Mouse (Mus musculus): ENCODE data around the gene C2cd2. TPM values are rescaled to one million over a fixed set of nuclear protein-coding genes. Genes with fewer than 3 reads are reported as not detected.

C2cd2 gene
- polyA plus RNA-seq, 1 experiment = 26.0 TPM

DNA sequence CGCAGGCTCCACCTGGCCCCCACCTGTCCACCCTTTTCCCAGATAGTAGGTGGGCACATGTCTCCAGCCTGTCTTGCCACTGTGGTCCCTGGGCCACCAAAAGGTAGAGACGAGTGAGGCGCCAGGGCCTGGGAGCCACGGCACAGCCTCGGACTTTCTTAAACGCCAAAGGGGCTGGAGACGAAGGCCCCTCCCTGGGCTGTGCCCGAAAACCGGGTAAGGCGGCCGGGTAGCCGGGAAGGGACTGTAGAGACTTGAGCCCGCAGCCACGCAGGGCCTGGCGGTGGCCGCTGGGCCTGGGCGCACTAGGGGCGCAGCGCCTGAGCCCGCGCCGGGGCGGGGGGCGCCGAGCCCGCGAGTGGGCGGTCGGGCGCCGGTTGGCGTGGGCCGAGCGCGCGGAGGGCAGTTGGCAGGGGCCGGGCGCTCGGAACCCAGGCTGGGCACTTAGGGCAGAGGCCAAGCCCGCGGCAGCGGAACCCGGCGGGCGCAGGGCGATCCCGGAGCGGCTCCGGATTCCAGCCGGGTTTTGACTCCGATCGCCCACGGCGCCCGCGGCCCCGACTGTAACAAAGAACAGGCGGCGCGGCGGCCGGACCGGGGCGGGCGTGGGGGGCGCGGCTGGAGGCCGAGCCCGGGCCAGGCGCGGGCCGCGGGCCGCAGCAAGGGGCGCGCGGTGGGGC lies 111.2 kb downstream of the C2cd2 start:
- no peaks in the 10 kb centered on the region for H3K36me3 ChIP-seq (ENCODE audit: control insufficient read depth, insufficient read depth, low read length)
- H3K4me1 ChIP-seq (ENCODE audit: control insufficient read depth, insufficient read depth, low read length) = no peaks in the 10 kb centered on the region
- TF ChIP-seq CTCF (conservative IDR thresholded peaks at IDR 0.05; ENCODE audit: insufficient read depth, insufficient read length, low read depth, low read length) (no peak), POLR2A (IDR thresholded peaks at IDR 0.05; ENCODE audit: low read depth, low read length) (no peak)
- peak; percentile 92 for DNase-seq
- H3K27ac ChIP-seq (ENCODE audit: insufficient read depth, low read depth, low read length) = peak overlapping the region; percentile 88
- whole genome bisulfite sequencing = under 1% methylated on average over 76 of the region's 77 CpGs
- no peaks in the 10 kb centered on the region for H3K27me3 ChIP-seq (replicated peaks; ENCODE audit: control insufficient read depth, insufficient read depth, low read length)
- peak overlapping the region; percentile 91 for H3K4me3 ChIP-seq (ENCODE audit: insufficient read depth, low read depth, low read length)

- peak overlapping the region; percentile 91 for H3K4me3 ChIP-seq (ENCODE audit: insufficient read depth, low read depth, low read length)
- H3K27me3 ChIP-seq (replicated peaks; ENCODE audit: control insufficient read depth, insufficient read depth, low read length) = no peaks in the 10 kb centered on the region
- no peak for TF ChIP-seq POLR2A (IDR thresholded peaks at IDR 0.05; ENCODE audit: low read depth, low read length)
- TF ChIP-seq CTCF (conservative IDR thresholded peaks at IDR 0.05; ENCODE audit: insufficient read depth, insufficient read length, low read depth, low read length) = no peak
- H3K36me3 ChIP-seq (ENCODE audit: control insufficient read depth, insufficient read depth, low read length) = no peaks in the 10 kb centered on the region
- no peaks in the 10 kb centered on the region for H3K4me1 ChIP-seq (ENCODE audit: control insufficient read depth, insufficient read depth, low read length)
- WGBS = 1% methylated on average over 11 of the region's 11 CpGs
- no peak for DNase-seq
- H3K27ac ChIP-seq (ENCODE audit: insufficient read depth, low read depth, low read length) = peak overlapping the region; percentile 88
Measured at GRCm38 (mm10) chr16:97850667-97851060, 111.7 kb downstream of the C2cd2 start.

GRCm38 (mm10) chr16:97848832-97849231 lies 113.6 kb downstream of the C2cd2 start:
- no peaks in the 10 kb centered on the region for H3K4me1 ChIP-seq (ENCODE audit: control insufficient read depth, insufficient read depth, low read length)
- no peaks in the 10 kb centered on the region for H3K27me3 ChIP-seq (replicated peaks; ENCODE audit: control insufficient read depth, insufficient read depth, low read length)
- TF ChIP-seq POLR2A (IDR thresholded peaks at IDR 0.05; ENCODE audit: low read depth, low read length) (no peak), CTCF (conservative IDR thresholded peaks at IDR 0.05; ENCODE audit: insufficient read depth, insufficient read length, low read depth, low read length) (no peak)
- H3K4me3 ChIP-seq (ENCODE audit: insufficient read depth, low read depth, low read length) = no peak overlapping the region
- 83% methylated on average over 6 of the region's 6 CpGs for WGBS
- no peaks in the 10 kb centered on the region for H3K36me3 ChIP-seq (ENCODE audit: control insufficient read depth, insufficient read depth, low read length)
- no peak overlapping the region for H3K27ac ChIP-seq (ENCODE audit: insufficient read depth, low read depth, low read length)
- DNase-seq = no peak

DNA sequence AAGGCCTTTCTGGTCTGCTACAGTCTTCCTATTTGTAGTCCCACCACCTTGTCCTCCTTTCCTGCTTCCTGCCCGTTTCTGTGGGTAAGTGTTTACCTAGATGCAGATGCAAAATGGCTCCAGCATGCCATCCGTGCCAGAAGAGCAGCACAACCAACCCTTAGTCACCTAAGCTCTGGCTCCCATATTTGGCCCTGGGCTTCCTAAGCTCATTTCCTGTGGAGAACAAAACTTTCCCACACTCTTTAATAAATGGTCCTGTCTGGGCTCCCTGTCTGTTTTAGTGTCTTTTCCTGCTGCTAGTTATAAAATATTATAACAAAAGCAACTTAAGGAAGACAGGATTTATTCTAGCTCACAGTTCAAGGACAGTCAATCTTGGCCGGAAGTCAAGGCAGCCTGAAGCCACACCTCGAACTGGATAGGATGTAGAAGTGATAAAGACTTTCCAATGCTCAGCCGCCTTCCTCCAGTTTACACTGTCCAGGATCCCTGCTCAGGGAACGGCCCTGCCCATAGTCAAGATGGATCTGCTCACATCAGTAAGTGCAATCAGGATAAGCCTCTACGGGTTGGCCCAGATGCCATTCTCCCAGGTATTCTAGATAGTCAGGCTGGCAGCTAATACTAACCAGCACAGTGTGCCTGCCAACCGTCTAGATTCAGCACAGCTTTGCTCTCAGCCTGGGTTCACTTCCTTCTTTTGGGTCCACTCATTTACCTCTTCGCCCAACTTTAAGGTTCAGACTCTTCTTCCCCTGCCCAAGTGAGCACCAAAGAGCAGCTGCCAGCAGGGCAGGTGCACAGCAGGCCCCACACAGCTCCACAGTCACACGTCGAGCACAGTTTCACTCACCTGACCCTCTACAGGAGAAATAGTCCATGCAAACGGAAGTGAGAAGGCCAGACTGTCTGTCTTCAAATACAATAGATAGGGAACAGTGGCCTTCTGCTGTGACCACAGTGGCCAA lies 117.1 kb downstream of the C2cd2 start:
- WGBS = 78% methylated on average over 12 of the region's 12 CpGs
- peak; percentile 11 for DNase-seq
- Histone ChIP-seq H3K27me3 (replicated peaks; ENCODE audit: control insufficient read depth, insufficient read depth, low read length) (no peaks in the 10 kb centered on the region), H3K36me3 (ENCODE audit: control insufficient read depth, insufficient read depth, low read length) (no peaks in the 10 kb centered on the region), H3K4me3 (ENCODE audit: insufficient read depth, low read depth, low read length) (no peak overlapping the region), H3K4me1 (ENCODE audit: control insufficient read depth, insufficient read depth, low read length) (no peaks in the 10 kb centered on the region), H3K27ac (ENCODE audit: insufficient read depth, low read depth, low read length) (no peak overlapping the region)
- TF ChIP-seq POLR2A (IDR thresholded peaks at IDR 0.05; ENCODE audit: low read depth, low read length) = no peak
- no peak for TF ChIP-seq CTCF (conservative IDR thresholded peaks at IDR 0.05; ENCODE audit: insufficient read depth, insufficient read length, low read depth, low read length)

DNA sequence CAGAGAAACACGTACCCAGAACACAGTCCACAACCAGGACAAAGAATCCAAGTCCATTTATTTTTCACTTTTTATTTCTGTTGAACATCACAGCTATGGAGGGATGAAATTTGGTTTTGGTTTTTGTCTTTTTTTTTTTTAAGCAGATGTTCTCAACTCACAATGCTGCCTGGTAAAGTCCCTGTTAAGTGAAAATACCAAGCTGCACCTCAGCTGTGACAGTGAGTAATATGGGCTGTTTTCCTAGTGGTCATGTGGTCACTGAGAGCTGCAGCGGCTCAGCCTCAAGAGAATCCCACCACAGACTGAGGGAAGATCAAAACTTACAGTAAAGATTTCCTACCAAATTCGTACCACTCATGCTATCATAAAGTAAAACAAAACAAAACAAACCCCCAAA lies 130.2 kb downstream of the C2cd2 start:
- H3K4me3 ChIP-seq (ENCODE audit: insufficient read depth, low read depth, low read length) = no peak overlapping the region
- TF ChIP-seq CTCF (conservative IDR thresholded peaks at IDR 0.05; ENCODE audit: insufficient read depth, insufficient read length, low read depth, low read length) (no peak), POLR2A (IDR thresholded peaks at IDR 0.05; ENCODE audit: low read depth, low read length) (no peak)
- H3K4me1 ChIP-seq (ENCODE audit: control insufficient read depth, insufficient read depth, low read length) = no peaks in the 10 kb centered on the region
- no peak for DNase-seq
- H3K27ac ChIP-seq (ENCODE audit: insufficient read depth, low read depth, low read length) = no peak overlapping the region
- no peaks in the 10 kb centered on the region for H3K36me3 ChIP-seq (ENCODE audit: control insufficient read depth, insufficient read depth, low read length)
- 86% methylated on average over 3 of the region's 3 CpGs for WGBS
- H3K27me3 ChIP-seq (replicated peaks; ENCODE audit: control insufficient read depth, insufficient read depth, low read length) = no peaks in the 10 kb centered on the region

DNA sequence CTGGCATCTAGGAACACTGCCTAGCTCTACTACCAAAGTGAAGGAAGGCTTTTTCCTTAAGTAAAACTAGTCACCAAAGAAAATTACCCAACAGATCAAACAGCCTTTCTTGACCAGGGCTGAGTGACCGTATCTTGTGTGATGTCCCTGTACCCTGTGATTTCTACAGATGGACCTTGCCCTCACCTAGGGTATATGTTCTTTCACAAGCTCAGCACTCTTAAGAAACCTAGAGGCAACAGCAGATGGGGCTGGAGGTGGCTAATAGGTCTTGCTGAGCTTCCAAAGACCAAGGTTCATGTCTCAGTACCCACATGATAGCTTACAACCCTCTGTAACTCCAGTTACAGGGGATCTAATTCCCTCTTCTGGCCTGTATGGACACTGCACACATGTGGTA lies 134.2 kb downstream of the C2cd2 start:
- H3K27me3 ChIP-seq (replicated peaks; ENCODE audit: control insufficient read depth, insufficient read depth, low read length) = no peaks in the 10 kb centered on the region
- H3K4me3 ChIP-seq (ENCODE audit: insufficient read depth, low read depth, low read length) = no peak overlapping the region
- 83% methylated on average over 1 of the region's 1 CpGs for WGBS
- H3K27ac ChIP-seq (ENCODE audit: insufficient read depth, low read depth, low read length) = no peak overlapping the region
- H3K4me1 ChIP-seq (ENCODE audit: control insufficient read depth, insufficient read depth, low read length) = no peaks in the 10 kb centered on the region
- TF ChIP-seq POLR2A (IDR thresholded peaks at IDR 0.05; ENCODE audit: low read depth, low read length) = no peak
- TF ChIP-seq CTCF (conservative IDR thresholded peaks at IDR 0.05; ENCODE audit: insufficient read depth, insufficient read length, low read depth, low read length) = no peak
- DNase-seq = no peak
- H3K36me3 ChIP-seq (ENCODE audit: control insufficient read depth, insufficient read depth, low read length) = peaks cover 1% of the 10 kb centered on the region; the same call in 1 of the 2 replicates
